Mouse (Mus musculus): ENCODE measurements at regions not wholly inside any gene's neighbourhood (a gene's known extent, or its start where the extent isn't known, plus 50 kb on each side); places are given as distances from the start of the nearest gene placed in this dataset.

DNA sequence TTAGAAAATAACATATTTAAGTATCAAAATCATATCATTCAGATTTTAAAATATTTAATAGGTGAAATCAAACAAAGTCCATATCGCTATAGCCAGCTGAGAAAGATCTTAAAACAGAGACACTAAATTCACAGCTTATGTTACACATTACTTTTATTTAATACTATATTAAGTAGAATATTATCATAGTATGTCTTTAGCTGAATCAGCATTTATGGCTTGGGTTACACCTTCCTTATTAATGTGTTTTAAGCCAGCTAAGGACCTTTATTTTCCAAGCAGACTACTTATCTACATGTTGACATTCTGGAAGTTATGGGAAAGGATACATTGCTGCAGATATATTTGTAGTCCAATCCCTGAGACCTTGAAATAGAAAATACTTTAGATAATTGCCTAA is 684.9 kb upstream of the Adgrl4 start:
- H3K4me1 ChIP-seq = no peaks in the 10 kb centered on the region
- no peak overlapping the region for H3K27ac ChIP-seq
- WGBS = 95% methylated on average over 1 of the region's 1 CpGs
- no peaks in the 10 kb centered on the region for H3K36me3 ChIP-seq (replicated peaks)
- H3K9me3 ChIP-seq = no peaks in the 10 kb centered on the region
- no peak for DNase-seq (ENCODE audit: extremely low spot score, low spot score)
- H3K4me3 ChIP-seq = no peak overlapping the region
- H3K27me3 ChIP-seq (ENCODE audit: poor library complexity, severe bottlenecking) = no peaks in the 10 kb centered on the region

DNA sequence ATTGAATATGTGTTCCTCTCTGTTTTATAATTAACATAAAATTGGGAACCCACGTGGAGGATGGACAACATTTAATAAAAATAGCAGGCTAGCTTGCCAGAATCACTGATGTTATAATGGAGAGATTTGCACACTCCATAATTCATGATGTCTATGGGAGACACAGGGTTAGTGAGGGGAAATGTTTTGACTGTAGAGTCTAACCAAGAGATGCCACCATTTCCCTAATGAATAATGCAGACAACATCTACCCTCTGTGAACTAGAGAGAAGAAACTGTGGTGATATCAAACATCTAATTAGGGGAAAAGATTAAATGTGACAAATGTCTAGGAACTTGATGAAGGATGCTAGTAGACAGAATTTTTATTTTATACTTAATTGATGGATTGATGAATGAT is 677.8 kb upstream of the Adgrl4 start:
- no peak overlapping the region for H3K27ac ChIP-seq
- H3K27me3 ChIP-seq (ENCODE audit: poor library complexity, severe bottlenecking) = no peaks in the 10 kb centered on the region
- no peak overlapping the region for H3K4me3 ChIP-seq
- 74% methylated on average over 1 of the region's 1 CpGs for WGBS
- DNase-seq (ENCODE audit: extremely low spot score, low spot score) = no peak
- no peaks in the 10 kb centered on the region for H3K36me3 ChIP-seq (replicated peaks)
- no peaks in the 10 kb centered on the region for H3K9me3 ChIP-seq
- no peaks in the 10 kb centered on the region for H3K4me1 ChIP-seq

DNA sequence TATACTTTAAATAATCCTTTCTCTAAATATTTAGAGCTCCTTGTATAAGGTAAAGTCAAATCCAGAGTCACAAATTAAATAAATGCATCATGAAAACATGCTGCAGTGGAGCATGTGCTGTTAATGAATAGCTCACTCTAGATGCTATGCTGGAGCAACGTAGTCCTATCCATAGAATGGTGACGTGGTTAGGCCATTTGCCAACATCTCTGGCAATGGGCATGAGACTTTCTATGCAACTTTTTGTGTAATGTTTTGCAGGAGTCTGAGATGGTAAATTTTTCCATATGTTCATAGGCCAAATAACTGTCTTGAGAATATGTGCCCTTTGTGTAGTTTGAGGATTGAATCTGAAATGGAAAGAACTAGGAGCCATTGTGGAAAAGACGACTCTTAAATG is 653.1 kb upstream of the Adgrl4 start:
- H3K4me3 ChIP-seq = no peak overlapping the region
- no peak overlapping the region for H3K27ac ChIP-seq
- WGBS = 87% methylated on average over 3 of the region's 3 CpGs

DNA sequence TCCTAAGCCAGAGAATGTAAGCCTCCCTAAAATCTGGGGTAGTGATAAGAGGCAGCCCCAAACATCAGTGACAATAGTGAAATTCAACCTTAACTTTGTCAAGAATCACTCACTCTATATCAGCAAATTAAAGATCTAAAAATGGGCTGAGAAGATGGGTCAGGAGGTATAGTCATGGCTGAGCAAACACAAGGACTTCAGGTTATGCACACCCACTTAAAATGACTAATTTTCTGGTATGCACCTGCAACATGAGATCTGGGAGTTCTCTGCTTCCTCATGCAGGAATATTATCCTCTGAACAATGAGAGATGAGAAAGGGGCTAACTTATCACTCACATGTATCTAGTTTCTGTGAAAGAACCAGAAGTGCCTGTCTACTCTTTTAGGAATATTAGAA is 619.9 kb upstream of the Adgrl4 start:
- Histone ChIP-seq H3K4me3 (no peak overlapping the region), H3K27ac (no peak overlapping the region), H3K27me3 (ENCODE audit: poor library complexity, severe bottlenecking) (no peaks in the 10 kb centered on the region), H3K36me3 (replicated peaks) (no peaks in the 10 kb centered on the region), H3K4me1 (no peaks in the 10 kb centered on the region), H3K9me3 (no peaks in the 10 kb centered on the region)
- DNase-seq (ENCODE audit: extremely low spot score, low spot score) = no peak

More for the DNA sequence above, 653.1 kb upstream of the Adgrl4 start:
- Histone ChIP-seq H3K36me3 (replicated peaks) (no peaks in the 10 kb centered on the region), H3K27me3 (ENCODE audit: poor library complexity, severe bottlenecking) (no peaks in the 10 kb centered on the region), H3K4me1 (no peaks in the 10 kb centered on the region), H3K9me3 (no peaks in the 10 kb centered on the region)
- DNase-seq (ENCODE audit: extremely low spot score, low spot score) = no peak

DNA sequence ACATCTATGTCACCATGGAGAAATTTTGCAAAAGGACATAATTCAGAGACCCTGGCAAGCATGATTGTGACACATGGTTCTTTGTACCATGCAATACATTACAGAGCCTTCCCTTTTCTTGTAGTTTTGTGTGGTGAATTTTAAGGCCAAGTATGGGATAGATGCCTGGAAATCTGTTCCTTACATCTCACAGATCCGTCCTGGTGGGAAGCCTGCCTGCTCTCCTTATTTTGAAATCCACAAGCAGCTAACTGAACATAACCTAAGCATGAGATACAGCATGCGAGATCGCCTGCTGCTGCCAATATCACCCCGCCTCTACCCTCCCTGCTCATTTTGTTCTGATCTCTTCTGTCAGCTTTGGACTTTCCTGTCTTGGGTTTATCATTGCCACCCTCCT is 618.3 kb upstream of the Adgrl4 start:
- no peak overlapping the region for H3K4me3 ChIP-seq

DNA sequence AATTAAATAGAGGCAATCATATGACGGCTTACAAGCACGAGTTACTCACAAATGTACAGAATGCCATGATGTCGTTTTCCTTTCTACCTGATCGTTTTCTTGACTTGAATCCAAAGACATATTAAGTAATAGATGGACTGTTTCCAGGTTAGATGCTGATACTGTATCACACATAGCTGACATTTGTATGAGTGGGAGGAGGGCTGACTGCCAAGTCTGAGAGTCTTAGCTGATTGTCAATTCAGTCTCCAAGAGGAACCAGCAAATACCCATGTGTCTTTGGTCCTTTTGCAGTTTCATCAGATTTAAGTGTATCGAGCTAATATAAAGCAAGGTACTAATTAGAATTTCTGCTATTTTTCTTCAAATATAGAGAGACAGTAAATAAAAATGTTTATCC is 617.6 kb upstream of the Adgrl4 start:
- Histone ChIP-seq H3K9me3 (no peaks in the 10 kb centered on the region), H3K27ac (no peak overlapping the region), H3K27me3 (ENCODE audit: poor library complexity, severe bottlenecking) (no peaks in the 10 kb centered on the region), H3K36me3 (replicated peaks) (no peaks in the 10 kb centered on the region), H3K4me1 (no peaks in the 10 kb centered on the region), H3K4me3 (no peak overlapping the region)
- DNase-seq (ENCODE audit: extremely low spot score, low spot score) = no peak
- WGBS = 94% methylated on average over 5 of the region's 5 CpGs

More for the DNA sequence above, 618.3 kb upstream of the Adgrl4 start:
- H3K36me3 ChIP-seq (replicated peaks) = no peaks in the 10 kb centered on the region
- no peak overlapping the region for H3K27ac ChIP-seq
- H3K9me3 ChIP-seq = no peaks in the 10 kb centered on the region
- H3K4me1 ChIP-seq = no peaks in the 10 kb centered on the region
- no peak for DNase-seq (ENCODE audit: extremely low spot score, low spot score)
- WGBS = 88% methylated on average over 4 of the region's 4 CpGs
- H3K27me3 ChIP-seq (ENCODE audit: poor library complexity, severe bottlenecking) = no peaks in the 10 kb centered on the region

DNA sequence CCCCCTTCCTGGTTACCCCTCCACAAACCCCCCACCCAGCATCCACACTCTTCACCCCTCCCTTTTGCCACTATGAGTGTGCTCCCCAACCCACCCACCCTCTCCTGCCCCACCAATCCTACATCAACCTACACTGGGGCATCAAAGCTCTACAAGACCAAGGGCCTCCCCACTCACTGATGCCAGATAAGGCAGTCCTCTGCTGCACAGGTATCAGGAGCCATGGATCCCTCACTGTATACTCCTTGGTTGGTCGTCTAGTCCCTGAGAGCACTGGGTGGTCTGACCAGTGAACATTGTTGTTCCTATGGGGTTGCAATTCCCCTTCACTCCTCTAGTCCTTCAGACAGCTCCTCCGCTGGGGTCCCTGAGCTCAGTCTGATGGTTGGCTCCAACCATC is 591.7 kb upstream of the Adgrl4 start:
- no peaks in the 10 kb centered on the region for H3K9me3 ChIP-seq
- no peaks in the 10 kb centered on the region for H3K36me3 ChIP-seq (replicated peaks)
- H3K4me3 ChIP-seq = no peak overlapping the region
- H3K27ac ChIP-seq = no peak overlapping the region
- no peaks in the 10 kb centered on the region for H3K4me1 ChIP-seq
- DNase-seq (ENCODE audit: extremely low spot score, low spot score) = no peak
- H3K27me3 ChIP-seq (ENCODE audit: poor library complexity, severe bottlenecking) = no peaks in the 10 kb centered on the region
- 92% methylated on average over 2 of the region's 2 CpGs for WGBS

DNA sequence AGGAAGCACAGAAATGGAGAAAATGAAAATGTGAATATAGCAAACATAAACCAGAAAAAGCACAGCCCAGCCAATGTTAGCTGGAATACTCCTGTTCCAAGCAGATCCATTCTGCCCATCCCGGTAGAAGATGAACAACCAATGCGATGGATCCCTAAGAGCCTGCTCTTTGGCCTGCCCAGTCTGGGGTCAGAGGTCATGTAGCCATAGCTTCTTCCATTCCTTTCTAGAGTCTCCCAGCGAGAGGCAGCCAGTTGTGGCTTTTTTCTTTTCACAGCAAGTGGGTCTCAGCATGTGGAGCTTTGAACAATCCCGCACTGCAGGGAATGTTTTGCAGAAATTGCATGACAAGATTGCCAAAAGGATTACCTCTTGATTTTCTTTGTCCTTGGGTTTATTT is 585.6 kb upstream of the Adgrl4 start:
- peak; percentile 41 for DNase-seq (ENCODE audit: extremely low spot score, low spot score)
- WGBS = 6% methylated on average over 4 of the region's 4 CpGs
- Histone ChIP-seq H3K27me3 (ENCODE audit: poor library complexity, severe bottlenecking) (no peaks in the 10 kb centered on the region), H3K27ac (no peak overlapping the region), H3K9me3 (no peaks in the 10 kb centered on the region), H3K4me1 (peaks cover 11% of the 10 kb centered on the region), H3K36me3 (replicated peaks) (no peaks in the 10 kb centered on the region), H3K4me3 (no peak overlapping the region)

DNA sequence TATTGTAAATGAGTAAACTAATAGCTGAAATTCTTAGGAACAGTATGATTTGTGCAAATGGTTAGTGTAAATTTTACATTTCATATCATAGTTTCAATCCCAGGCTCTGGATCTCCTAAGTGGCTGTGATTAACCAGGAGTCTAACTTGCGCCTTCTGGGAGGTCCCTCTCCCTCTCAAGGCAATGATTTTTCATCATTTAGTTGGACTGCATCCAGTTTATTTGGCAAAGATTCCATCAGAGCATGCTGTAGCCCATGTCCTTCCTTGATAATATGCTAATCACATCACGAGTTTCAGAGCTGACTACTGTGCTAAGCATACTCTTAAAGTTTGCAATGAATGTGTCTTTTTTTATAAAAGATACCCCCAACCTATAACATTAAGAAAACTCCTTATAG is 541.0 kb upstream of the Adgrl4 start:
- no peaks in the 10 kb centered on the region for H3K4me1 ChIP-seq
- H3K27me3 ChIP-seq (ENCODE audit: poor library complexity, severe bottlenecking) = no peaks in the 10 kb centered on the region
- H3K4me3 ChIP-seq = no peak overlapping the region
- no peak for DNase-seq (ENCODE audit: extremely low spot score, low spot score)
- H3K36me3 ChIP-seq (replicated peaks) = no peaks in the 10 kb centered on the region
- no peaks in the 10 kb centered on the region for H3K9me3 ChIP-seq
- whole genome bisulfite sequencing = 90% methylated on average over 2 of the region's 2 CpGs
- no peak overlapping the region for H3K27ac ChIP-seq

DNA sequence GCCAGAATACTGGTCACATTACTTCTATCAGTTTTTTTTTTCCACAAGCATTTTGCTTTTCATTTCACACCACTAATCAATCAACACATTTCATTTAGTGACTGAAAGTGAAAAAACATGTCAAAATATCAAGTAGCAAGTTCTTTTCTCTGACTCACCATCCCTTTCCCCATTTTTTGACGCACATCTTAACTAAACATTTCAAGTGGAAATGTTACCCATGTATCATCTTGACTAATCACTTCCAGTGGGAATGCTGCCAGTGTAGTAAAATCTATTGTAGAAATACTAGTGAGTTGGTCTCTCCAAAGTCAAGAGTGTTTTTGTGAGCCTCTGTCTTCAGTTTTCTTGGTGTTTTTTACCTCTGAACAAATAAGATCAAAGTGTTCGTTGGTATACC is 527.6 kb upstream of the Adgrl4 start:
- Histone ChIP-seq H3K36me3 (replicated peaks) (no peaks in the 10 kb centered on the region), H3K4me1 (no peaks in the 10 kb centered on the region), H3K27me3 (ENCODE audit: poor library complexity, severe bottlenecking) (no peaks in the 10 kb centered on the region), H3K9me3 (no peaks in the 10 kb centered on the region), H3K4me3 (no peak overlapping the region), H3K27ac (no peak overlapping the region)
- 94% methylated on average over 2 of the region's 2 CpGs for WGBS
- no peak for DNase-seq (ENCODE audit: extremely low spot score, low spot score)

DNA sequence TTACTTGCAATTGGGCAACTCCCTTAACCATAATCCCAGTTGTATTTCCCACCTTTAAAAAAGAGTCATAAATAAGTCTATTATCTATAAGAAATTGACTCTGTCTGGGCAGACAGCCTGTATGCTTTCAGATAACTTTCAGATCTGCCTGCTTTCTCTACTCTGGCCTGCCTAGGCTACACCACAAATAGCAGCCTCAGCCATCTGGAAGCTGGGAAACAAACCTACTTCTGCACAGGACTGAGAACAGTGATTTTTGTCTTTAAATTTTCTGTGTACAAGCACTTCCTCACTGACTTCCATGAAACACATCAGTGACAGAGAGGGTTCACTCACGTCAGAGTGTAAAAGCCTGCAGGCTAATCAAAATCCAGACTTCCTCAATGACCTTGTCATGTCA is 482.8 kb upstream of the Adgrl4 start:
- 75% methylated on average over 1 of the region's 1 CpGs for WGBS
- Histone ChIP-seq H3K4me3 (no peak overlapping the region), H3K36me3 (replicated peaks) (no peaks in the 10 kb centered on the region), H3K4me1 (no peaks in the 10 kb centered on the region), H3K27me3 (ENCODE audit: poor library complexity, severe bottlenecking) (no peaks in the 10 kb centered on the region), H3K27ac (no peak overlapping the region), H3K9me3 (no peaks in the 10 kb centered on the region)
- DNase-seq (ENCODE audit: extremely low spot score, low spot score) = no peak

DNA sequence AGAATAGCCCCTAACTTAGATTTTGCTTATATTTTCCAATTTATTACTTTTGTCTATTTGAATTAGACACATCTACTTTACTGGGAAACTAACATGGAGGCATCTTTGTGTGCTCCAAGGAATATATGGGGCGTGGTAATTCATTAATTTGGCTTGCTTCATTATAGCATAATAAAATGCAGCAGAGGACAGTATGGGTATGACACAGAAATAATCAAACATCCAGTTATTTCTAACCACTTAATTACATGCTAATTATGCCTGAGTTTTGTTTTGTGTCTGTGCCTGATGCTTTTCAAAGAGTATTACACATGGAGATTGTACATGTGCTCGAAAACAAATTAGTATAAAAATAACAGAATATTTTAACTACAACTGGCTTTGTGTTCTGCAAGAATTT is 438.0 kb upstream of the Adgrl4 start:
- no peaks in the 10 kb centered on the region for H3K9me3 ChIP-seq
- no peaks in the 10 kb centered on the region for H3K36me3 ChIP-seq (replicated peaks)
- WGBS = 90% methylated on average over 2 of the region's 2 CpGs
- no peak overlapping the region for H3K27ac ChIP-seq
- H3K4me1 ChIP-seq = peaks cover 9% of the 10 kb centered on the region
- no peak overlapping the region for H3K4me3 ChIP-seq
- DNase-seq (ENCODE audit: extremely low spot score, low spot score) = no peak
- no peaks in the 10 kb centered on the region for H3K27me3 ChIP-seq (ENCODE audit: poor library complexity, severe bottlenecking)

DNA sequence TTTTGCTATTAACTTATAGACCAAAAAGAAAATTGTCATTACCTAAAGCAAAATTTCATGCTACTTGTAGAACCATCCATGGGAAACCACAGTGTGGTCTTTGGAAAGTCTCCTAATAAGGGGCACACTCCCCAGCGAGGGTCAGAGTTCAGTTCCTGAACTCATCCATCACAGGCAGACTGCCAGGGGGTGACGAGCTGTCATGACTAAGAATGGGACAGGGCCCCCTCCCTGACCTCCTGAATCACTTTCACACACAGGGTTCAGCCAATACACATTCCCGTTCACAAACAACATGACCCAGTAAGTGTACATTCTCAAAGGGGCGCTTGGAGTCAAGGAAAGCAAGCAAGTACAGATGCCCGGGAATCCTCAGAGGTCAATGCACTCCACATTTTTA is 437.5 kb upstream of the Adgrl4 start:
- Histone ChIP-seq H3K9me3 (no peaks in the 10 kb centered on the region), H3K27ac (no peak overlapping the region), H3K27me3 (ENCODE audit: poor library complexity, severe bottlenecking) (no peaks in the 10 kb centered on the region), H3K36me3 (replicated peaks) (no peaks in the 10 kb centered on the region), H3K4me3 (no peak overlapping the region), H3K4me1 (peaks cover 9% of the 10 kb centered on the region)
- DNase-seq (ENCODE audit: extremely low spot score, low spot score) = peak; percentile 18
- 24% methylated on average over 5 of the region's 5 CpGs for WGBS

DNA sequence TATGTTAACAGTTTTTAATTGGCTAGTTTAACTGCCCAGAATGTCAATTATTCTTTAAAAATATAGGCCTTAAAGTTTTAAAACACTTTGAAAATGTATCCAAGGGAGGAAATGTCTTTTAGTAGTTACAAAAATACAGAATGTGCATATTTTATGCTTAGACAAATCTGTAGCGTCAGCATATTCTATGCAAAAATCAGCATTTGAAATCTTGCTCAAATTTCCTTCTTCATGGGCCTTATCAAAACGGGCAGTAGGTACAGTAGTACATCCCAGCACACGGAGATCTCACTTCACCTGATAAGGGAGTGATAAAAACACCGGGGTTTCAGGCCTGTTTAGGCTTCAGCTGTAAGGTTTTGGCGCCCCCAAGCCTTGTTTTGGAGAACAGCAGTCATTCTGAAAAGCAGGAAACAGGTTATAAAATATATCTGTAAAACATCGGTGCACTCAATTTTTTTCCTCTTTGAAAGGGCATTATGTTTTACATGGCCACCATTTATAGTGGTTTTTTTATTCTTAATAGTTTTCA is 435.7 kb upstream of the Adgrl4 start:
- Histone ChIP-seq H3K27me3 (ENCODE audit: poor library complexity, severe bottlenecking) (no peaks in the 10 kb centered on the region), H3K36me3 (replicated peaks) (no peaks in the 10 kb centered on the region), H3K9me3 (no peaks in the 10 kb centered on the region), H3K4me1 (peaks cover 9% of the 10 kb centered on the region), H3K27ac (no peak overlapping the region), H3K4me3 (no peak overlapping the region)
- 43% methylated on average over 6 of the region's 6 CpGs for WGBS
- DNase-seq (ENCODE audit: extremely low spot score, low spot score) = no peak
